Mouse (Mus musculus) lung, postnatal 0 days (tissue): ENCODE results near the gene Gm128. TPM values are rescaled to one million over a fixed set of nuclear protein-coding genes. Genes with fewer than 3 reads are reported as not detected.

ENCODE experiments used
- ATAC-seq: fragments of 200-750 bp; cut with Nextera tagmentation; 2 replicates; pipeline ENCODE4 v1.8.0; 2017; ENCODE audit warnings: moderate library complexity
- DNase-seq: peaks from one replicate; pipeline ENCODE4 v3.0.0-alpha.2; 2016; ENCODE audit warnings: low spot score
- H3K27ac ChIP-seq: fragments of 300-500 bp; sonication (generic); 2 replicates; pipeline ENCODE4 v1.5.1; 2014; ENCODE audit warnings: antibody characterized with exemption, mild to moderate bottlenecking, low read length, mixed read lengths
- H3K27me3 ChIP-seq: fragments of 300-500 bp; sonication (generic); replicated peaks from 2 replicates; pipeline ENCODE4 v1.6.1; 2014; ENCODE audit warnings: low read length, mixed read lengths; ENCODE audit not compliant: insufficient read depth
- H3K36me3 ChIP-seq: fragments of 300-500 bp; sonication (generic); 2 replicates; pipeline ENCODE4 v1.6.1; 2014; ENCODE audit warnings: low read length, mixed read lengths; ENCODE audit not compliant: insufficient read depth
- H3K4me1 ChIP-seq: fragments of 300-500 bp; sonication (generic); 2 replicates; pipeline ENCODE4 v1.6.1; 2014; ENCODE audit warnings: antibody characterized with exemption, low read depth, low read length, mixed read lengths; ENCODE audit not compliant: insufficient read depth
- H3K4me2 ChIP-seq: fragments of 300-500 bp; sonication (generic); replicated peaks from 2 replicates; pipeline ENCODE4 v1.6.1; 2014; ENCODE audit warnings: low read depth, mild to moderate bottlenecking, low read length, moderate library complexity, mixed read lengths
- H3K4me3 ChIP-seq: fragments of 300-500 bp; sonication (generic); 2 replicates; pipeline ENCODE4 v1.5.1; 2014; ENCODE audit warnings: low read depth, low read length
- H3K9ac ChIP-seq: fragments of 300-500 bp; sonication (generic); replicated peaks from 2 replicates; pipeline ENCODE4 v1.6.1; 2014; ENCODE audit warnings: low read depth, mild to moderate bottlenecking
- H3K9me3 ChIP-seq: fragments of 300-500 bp; sonication (generic); 2 replicates; pipeline ENCODE4 v1.6.1; 2016; ENCODE audit warnings: low read length, mixed read lengths
- CTCF ChIP-seq: IDR thresholded peaks from 2 replicates; pipeline ENCODE4 v1.5.1; 2016; ENCODE audit warnings: antibody characterized with exemption, mild to moderate bottlenecking
- EP300 ChIP-seq: IDR thresholded peaks from 2 replicates; pipeline ENCODE4 v1.6.1; 2016; ENCODE audit warnings: antibody characterized with exemption, mild to moderate bottlenecking, control low read depth
- WGBS: fragments of 180-500 bp; shearing (Covaris S2); extraction: QIAGEN DNeasy Blood & Tissue Kit; methylation state at CpG from one replicate; pipeline ENCODE4 v1.1.7; 2014; 5-methylcytosine and 5-hydroxymethylcytosine counted together
- polyA plus RNA-seq: library from polyadenylated mRNA; unstranded; fragments of >200 nt; fragmentation: Nextera tagmentation; extraction: Ambion mirVana; gene quantifications from 2 replicates; pipeline ENCODE4 v1.2.1, GENCODE M21; 2015

Gm128 gene
- polyA plus RNA-seq, 1 experiment from 2014 or later, result 1.5 TPM

DNA sequence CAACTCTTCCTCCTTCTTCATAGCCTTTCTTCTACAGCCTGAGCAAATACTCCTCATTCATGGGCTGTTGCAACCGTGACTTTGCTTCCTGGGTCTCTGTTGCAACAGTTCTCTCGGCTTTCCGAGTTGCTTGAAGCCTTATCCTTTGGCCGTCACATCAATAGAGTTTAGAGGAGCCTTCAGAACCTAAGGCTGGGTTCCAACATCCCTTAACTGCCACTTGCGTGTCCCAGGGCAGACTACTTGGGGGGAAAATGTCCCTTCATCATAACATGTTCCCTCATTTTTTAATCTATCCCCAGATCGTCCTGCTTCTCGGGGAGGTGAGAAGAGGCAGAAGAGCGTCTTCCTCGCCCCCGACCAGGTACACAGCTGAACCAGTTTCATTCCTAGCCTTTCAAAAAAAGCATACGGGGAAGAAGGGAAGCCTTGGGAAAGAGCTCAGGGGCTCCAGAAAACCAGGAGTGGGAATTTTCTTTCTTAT lies 41.0 kb upstream of the Gm128 start:
- TF ChIP-seq CTCF, result no peak
- TF ChIP-seq EP300, result peak; percentile 73
- Histone ChIP-seq H3K36me3 (0 out of 2 replicates have a peak, but pooled peaks cover under 1% of the 10 kb centered on the region), H3K27me3 (no peaks in the 10 kb centered on the region), H3K4me1 (peaks cover 19% of the 10 kb centered on the region; the same call in 1 of the 2 replicates), H3K27ac (peak overlapping the region; percentile 99), H3K9ac (peak overlapping the region; percentile 86), H3K4me2 (peak overlapping the region; percentile 74), H3K4me3 (peak overlapping the region; percentile 77), H3K9me3 (no peaks in the 10 kb centered on the region)
- DNase-seq (peak; percentile 95), ATAC-seq (peak; percentile 58)
- under 1% methylated on average over 11 of the region's 11 CpGs for WGBS

DNA sequence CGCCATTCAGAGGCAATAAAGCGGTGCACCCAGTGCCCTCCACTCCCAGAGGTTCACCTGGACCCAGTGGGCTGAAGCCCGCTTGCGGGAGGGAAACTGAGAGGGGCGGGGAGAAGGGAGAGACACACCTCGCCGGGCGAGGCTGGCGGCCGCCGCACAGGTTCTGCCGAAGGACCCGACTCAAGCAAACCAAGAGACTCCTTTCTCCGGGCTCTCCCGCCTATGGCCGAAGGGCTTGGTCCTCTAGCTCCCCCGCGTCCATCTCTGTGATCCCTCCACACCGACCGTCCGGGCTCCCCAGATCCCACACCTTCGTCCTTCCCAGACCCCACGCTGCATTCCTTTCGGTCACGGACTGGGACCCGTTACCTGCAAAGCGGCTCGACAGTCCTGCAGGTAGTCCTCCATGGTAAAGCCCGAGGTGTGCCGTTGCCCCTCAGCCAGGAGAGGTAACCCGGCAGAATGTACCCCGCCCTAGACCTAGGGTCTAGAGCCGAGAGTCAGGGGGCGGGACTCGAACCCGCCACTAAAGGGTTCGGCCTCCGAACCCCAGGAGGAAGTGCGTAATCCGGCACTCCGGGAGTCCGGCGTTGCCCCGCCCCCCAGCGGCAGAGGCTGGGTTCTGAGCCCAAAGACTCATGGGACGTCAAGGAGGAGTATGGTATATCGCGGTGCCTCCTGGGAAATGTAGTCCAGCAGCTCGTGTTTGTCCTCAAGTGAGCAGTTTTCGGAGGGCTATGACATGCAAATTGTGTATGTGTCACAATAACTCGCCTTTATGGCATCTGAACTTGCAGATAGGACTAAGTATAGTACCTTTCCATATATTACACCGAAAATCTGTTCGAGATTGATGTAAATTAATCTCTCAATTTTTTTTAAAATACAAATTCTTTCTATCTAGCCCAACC lies 40.1 kb upstream of the Gm128 start, which contains the start of the genes Mindy1 and Prune1:
Gene Mindy1, plus strand, starts transcription at position 130 of the 911 bp plus-strand sequence.
Gene Prune1, minus strand, starts transcription at position 861 of the 911 bp plus-strand sequence.
- H3K9ac ChIP-seq, result peak within 1 kb of the TSS; percentile 86
- peaks cover 16% of the 10 kb centered on the region; the same call in 1 of the 2 replicates for H3K4me1 ChIP-seq
- H3K4me3 ChIP-seq, result peak within 1 kb of the TSS; percentile 77
- peak within 1 kb of the TSS; percentile 99 for H3K27ac ChIP-seq
- H3K4me2 ChIP-seq, result peak within 1 kb of the TSS; percentile 74
- H3K9me3 ChIP-seq, result no peaks in the 10 kb centered on the region
- no peaks in the 10 kb centered on the region for H3K27me3 ChIP-seq
- H3K36me3 ChIP-seq, result no peaks in the 10 kb centered on the region
- ATAC-seq, result peak; percentile 88
- DNase-seq, result peak; percentile 99
- TF ChIP-seq EP300, result no peak
- TF ChIP-seq CTCF, result peak; percentile 56
- whole genome bisulfite sequencing, result 2% methylated on average over 53 of the region's 53 CpGs

DNA sequence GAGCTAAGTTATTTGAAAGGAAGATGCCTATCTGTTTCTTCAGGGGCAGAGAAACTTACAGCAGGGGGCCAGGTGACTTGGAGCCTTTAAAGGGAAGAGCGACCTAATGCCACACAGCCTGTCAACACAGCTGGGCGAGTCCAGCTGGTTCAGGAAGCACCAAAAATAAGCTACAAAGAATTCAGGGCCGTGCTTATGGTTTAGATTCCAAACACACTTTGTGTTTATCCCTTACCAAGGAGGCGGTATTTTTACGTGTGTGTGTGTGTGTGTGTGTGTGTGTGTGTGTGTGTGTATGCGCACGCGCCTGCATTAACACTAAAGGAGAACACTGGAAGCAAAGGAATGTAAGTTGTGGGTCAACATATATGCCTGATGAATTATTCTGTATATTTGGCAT lies 39.3 kb upstream of the Gm128 start:
- WGBS, result 12% methylated on average over 8 of the region's 8 CpGs
- H3K27me3 ChIP-seq, result no peaks in the 10 kb centered on the region
- TF ChIP-seq CTCF (no peak), EP300 (peak; percentile 70; the same call in 1 of the 2 replicates)
- no peaks in the 10 kb centered on the region for H3K9me3 ChIP-seq
- ATAC-seq (no peak), DNase-seq (peak; percentile 67)
- H3K36me3 ChIP-seq, result no peaks in the 10 kb centered on the region
- peak overlapping the region; percentile 94 for H3K27ac ChIP-seq
- peaks cover 11% of the 10 kb centered on the region; the same call in 1 of the 2 replicates for H3K4me1 ChIP-seq
- peak overlapping the region; percentile 77 for H3K4me3 ChIP-seq
- peak overlapping the region; percentile 66; the same call in 1 of the 2 replicates for H3K9ac ChIP-seq
- peak overlapping the region; percentile 74 for H3K4me2 ChIP-seq

DNA sequence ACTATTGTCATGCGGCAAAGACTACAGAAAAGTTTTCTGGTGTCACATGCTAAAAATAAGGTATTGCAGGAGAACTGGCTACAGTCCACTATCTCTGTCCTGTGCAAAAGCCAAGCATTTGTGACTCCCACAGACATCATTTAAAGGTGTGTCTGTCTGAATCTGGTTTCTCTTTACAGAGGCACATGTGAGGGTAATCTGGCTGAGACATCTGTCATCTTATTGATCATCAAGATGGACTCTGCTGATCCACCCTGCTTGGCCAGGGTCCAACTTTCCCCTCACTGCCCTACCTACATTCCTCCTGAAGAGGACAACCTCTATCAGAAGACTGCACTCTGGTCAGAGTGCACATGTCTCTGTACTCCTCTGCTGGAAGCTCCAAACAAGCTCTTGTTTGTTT lies 35.8 kb upstream of the Gm128 start:
- Histone ChIP-seq H3K27me3 (no peaks in the 10 kb centered on the region), H3K9me3 (no peaks in the 10 kb centered on the region), H3K27ac (no peak overlapping the region), H3K4me3 (no peak overlapping the region), H3K9ac (no peak overlapping the region), H3K4me2 (no peak overlapping the region), H3K4me1 (no peaks in the 10 kb centered on the region), H3K36me3 (no peaks in the 10 kb centered on the region)
- ATAC-seq (no peak), DNase-seq (peak; percentile 4)
- 85% methylated on average over 1 of the region's 1 CpGs for WGBS
- no peak for TF ChIP-seq EP300

DNA sequence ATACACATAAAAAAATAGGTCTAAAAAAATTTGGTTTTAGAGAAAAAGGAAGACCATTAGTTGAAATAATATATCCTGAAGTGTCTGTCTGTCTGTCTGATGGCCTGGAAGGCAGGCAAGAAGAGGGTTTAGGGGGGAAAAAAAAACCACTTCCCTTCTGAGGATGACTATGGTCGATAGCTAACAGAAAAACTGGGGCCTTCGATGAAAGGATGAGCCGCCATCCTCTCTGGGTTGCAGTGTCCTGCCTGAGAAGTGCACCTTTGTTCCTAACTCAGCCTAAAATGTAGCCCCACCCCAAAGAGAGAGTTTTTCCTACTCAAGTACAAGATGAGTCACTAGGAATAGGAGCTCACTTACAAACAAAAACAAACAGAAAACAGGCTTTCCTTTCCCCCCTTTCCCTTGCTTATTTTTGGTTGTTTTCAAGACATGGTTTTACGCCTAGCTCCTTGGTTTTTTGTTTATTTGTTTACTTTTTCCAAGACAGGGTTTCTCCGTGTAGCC lies 35.1 kb upstream of the Gm128 start:
- H3K27me3 ChIP-seq, result no peaks in the 10 kb centered on the region
- WGBS, result 62% methylated on average over 5 of the region's 5 CpGs
- H3K4me1 ChIP-seq, result no peaks in the 10 kb centered on the region
- no peak overlapping the region for H3K27ac ChIP-seq
- TF ChIP-seq CTCF (no peak), EP300 (no peak)
- H3K36me3 ChIP-seq, result no peaks in the 10 kb centered on the region
- no peak overlapping the region for H3K4me3 ChIP-seq
- no peak overlapping the region for H3K4me2 ChIP-seq
- H3K9ac ChIP-seq, result no peak overlapping the region
- no peaks in the 10 kb centered on the region for H3K9me3 ChIP-seq
- DNase-seq (peak; percentile 4), ATAC-seq (no peak)

- H3K4me3 ChIP-seq, result no peak overlapping the region
- no peaks in the 10 kb centered on the region for H3K27me3 ChIP-seq
- no peak overlapping the region for H3K9ac ChIP-seq
- H3K9me3 ChIP-seq, result no peaks in the 10 kb centered on the region
- ATAC-seq (no peak), DNase-seq (no peak)
- no peak for TF ChIP-seq CTCF
- no peak for TF ChIP-seq EP300
- WGBS, result 69% methylated on average over 6 of the region's 6 CpGs
- no peak overlapping the region for H3K27ac ChIP-seq
- H3K4me1 ChIP-seq, result no peaks in the 10 kb centered on the region
- H3K4me2 ChIP-seq, result no peak overlapping the region
- no peaks in the 10 kb centered on the region for H3K36me3 ChIP-seq
Observed at GRCm38 (mm10) chr3:95275161-95275560, 33.8 kb upstream of the Gm128 start.
